Mouse (Mus musculus): ENCODE data around the gene Mtmr12. TPM values are rescaled to one million over a fixed set of nuclear protein-coding genes. Genes with fewer than 3 reads are reported as not detected.

The Mtmr12 gene
- polyA plus RNA-seq, 1 experiment = 32.0 TPM

- TF ChIP-seq CTCF (IDR thresholded peaks at IDR 0.05; ENCODE audit: low read depth, low read length) (no peak), EP300 (IDR thresholded peaks at IDR 0.05; ENCODE audit: insufficient read depth, low read depth, low read length) (no peak), POLR2A (IDR thresholded peaks at IDR 0.05; ENCODE audit: insufficient read depth, low read length) (no peak)
- H3K27me3 ChIP-seq (ENCODE audit: control insufficient read depth, insufficient read depth, low read length, poor library complexity, severe bottlenecking) = no peaks in the 10 kb centered on the region
- H3K36me3 ChIP-seq (ENCODE audit: control insufficient read depth, insufficient read depth, low read length, poor library complexity, severe bottlenecking) = peaks cover 13% of the 10 kb centered on the region; the same call in 1 of the 2 replicates
These were observed 33.5 kb downstream of the Mtmr12 start for GRCm38 (mm10) chr15:12238337-12238736.

GRCm38 (mm10) chr15:12240705-12241328 is 36.0 kb downstream of the Mtmr12 start:
- peaks cover 15% of the 10 kb centered on the region; the same call in 1 of the 2 replicates for H3K36me3 ChIP-seq (ENCODE audit: control insufficient read depth, insufficient read depth, low read length, poor library complexity, severe bottlenecking)
- no peaks in the 10 kb centered on the region for H3K9me3 ChIP-seq (replicated peaks; ENCODE audit: control insufficient read depth, insufficient read depth, low read length, poor library complexity, severe bottlenecking)
- no peak overlapping the region for H3K4me3 ChIP-seq (ENCODE audit: low read depth, low read length)
- H3K27ac ChIP-seq (ENCODE audit: insufficient read depth, low read length) = no peak overlapping the region
- no peaks in the 10 kb centered on the region for H3K4me1 ChIP-seq (ENCODE audit: control insufficient read depth, insufficient read depth, low read length)
- no peaks in the 10 kb centered on the region for H3K27me3 ChIP-seq (ENCODE audit: control insufficient read depth, insufficient read depth, low read length, poor library complexity, severe bottlenecking)
- TF ChIP-seq POLR2A (IDR thresholded peaks at IDR 0.05; ENCODE audit: insufficient read depth, low read length) = no peak
- TF ChIP-seq EP300 (IDR thresholded peaks at IDR 0.05; ENCODE audit: insufficient read depth, low read depth, low read length) = no peak
- TF ChIP-seq CTCF (IDR thresholded peaks at IDR 0.05; ENCODE audit: low read depth, low read length) = no peak
- no peak overlapping the region for H3K9ac ChIP-seq (ENCODE audit: low read depth, poor library complexity, severe bottlenecking)

More at GRCm38 (mm10) chr15:12238337-12238736, 33.5 kb downstream of the Mtmr12 start:
- H3K27ac ChIP-seq (ENCODE audit: insufficient read depth, low read length) = no peak overlapping the region
- no peaks in the 10 kb centered on the region for H3K4me1 ChIP-seq (ENCODE audit: control insufficient read depth, insufficient read depth, low read length)
- no peak overlapping the region for H3K9ac ChIP-seq (ENCODE audit: low read depth, poor library complexity, severe bottlenecking)
- H3K4me3 ChIP-seq (ENCODE audit: low read depth, low read length) = no peak overlapping the region
- H3K9me3 ChIP-seq (replicated peaks; ENCODE audit: control insufficient read depth, insufficient read depth, low read length, poor library complexity, severe bottlenecking) = no peaks in the 10 kb centered on the region

- no peak overlapping the region for H3K9ac ChIP-seq (ENCODE audit: low read depth, poor library complexity, severe bottlenecking)
- peaks cover 9% of the 10 kb centered on the region; the same call in 1 of the 2 replicates for H3K36me3 ChIP-seq (ENCODE audit: control insufficient read depth, insufficient read depth, low read length, poor library complexity, severe bottlenecking)
- no peak overlapping the region for H3K4me3 ChIP-seq (ENCODE audit: low read depth, low read length)
- no peaks in the 10 kb centered on the region for H3K4me1 ChIP-seq (ENCODE audit: control insufficient read depth, insufficient read depth, low read length)
- no peaks in the 10 kb centered on the region for H3K9me3 ChIP-seq (replicated peaks; ENCODE audit: control insufficient read depth, insufficient read depth, low read length, poor library complexity, severe bottlenecking)
- no peak for TF ChIP-seq POLR2A (IDR thresholded peaks at IDR 0.05; ENCODE audit: insufficient read depth, low read length)
- TF ChIP-seq CTCF (IDR thresholded peaks at IDR 0.05; ENCODE audit: low read depth, low read length) = no peak
- no peak for TF ChIP-seq EP300 (IDR thresholded peaks at IDR 0.05; ENCODE audit: insufficient read depth, low read depth, low read length)
- H3K27me3 ChIP-seq (ENCODE audit: control insufficient read depth, insufficient read depth, low read length, poor library complexity, severe bottlenecking) = no peaks in the 10 kb centered on the region
- no peak overlapping the region for H3K27ac ChIP-seq (ENCODE audit: insufficient read depth, low read length)
These were observed 39.0 kb downstream of the Mtmr12 start for GRCm38 (mm10) chr15:12243792-12244191.

GRCm38 (mm10) chr15:12245580-12246359 is 40.9 kb downstream of the Mtmr12 start:
- Histone ChIP-seq H3K27me3 (ENCODE audit: control insufficient read depth, insufficient read depth, low read length, poor library complexity, severe bottlenecking) (no peaks in the 10 kb centered on the region), H3K4me1 (ENCODE audit: control insufficient read depth, insufficient read depth, low read length) (no peaks in the 10 kb centered on the region), H3K9me3 (replicated peaks; ENCODE audit: control insufficient read depth, insufficient read depth, low read length, poor library complexity, severe bottlenecking) (no peaks in the 10 kb centered on the region), H3K4me3 (ENCODE audit: low read depth, low read length) (no peak overlapping the region), H3K27ac (ENCODE audit: insufficient read depth, low read length) (no peak overlapping the region), H3K36me3 (ENCODE audit: control insufficient read depth, insufficient read depth, low read length, poor library complexity, severe bottlenecking) (peaks cover 6% of the 10 kb centered on the region; the same call in 1 of the 2 replicates), H3K9ac (ENCODE audit: low read depth, poor library complexity, severe bottlenecking) (no peak overlapping the region)
- TF ChIP-seq POLR2A (IDR thresholded peaks at IDR 0.05; ENCODE audit: insufficient read depth, low read length) = no peak
- no peak for TF ChIP-seq EP300 (IDR thresholded peaks at IDR 0.05; ENCODE audit: insufficient read depth, low read depth, low read length)
- TF ChIP-seq CTCF (IDR thresholded peaks at IDR 0.05; ENCODE audit: low read depth, low read length) = no peak

- Histone ChIP-seq H3K36me3 (ENCODE audit: control insufficient read depth, insufficient read depth, low read length, poor library complexity, severe bottlenecking) (peaks cover 9% of the 10 kb centered on the region; the same call in 1 of the 2 replicates), H3K4me1 (ENCODE audit: control insufficient read depth, insufficient read depth, low read length) (no peaks in the 10 kb centered on the region), H3K9ac (ENCODE audit: low read depth, poor library complexity, severe bottlenecking) (no peak overlapping the region), H3K9me3 (replicated peaks; ENCODE audit: control insufficient read depth, insufficient read depth, low read length, poor library complexity, severe bottlenecking) (no peaks in the 10 kb centered on the region), H3K27me3 (ENCODE audit: control insufficient read depth, insufficient read depth, low read length, poor library complexity, severe bottlenecking) (no peaks in the 10 kb centered on the region), H3K27ac (ENCODE audit: insufficient read depth, low read length) (no peak overlapping the region), H3K4me3 (ENCODE audit: low read depth, low read length) (no peak overlapping the region)
- no peak for TF ChIP-seq CTCF (IDR thresholded peaks at IDR 0.05; ENCODE audit: low read depth, low read length)
- no peak for TF ChIP-seq EP300 (IDR thresholded peaks at IDR 0.05; ENCODE audit: insufficient read depth, low read depth, low read length)
- TF ChIP-seq POLR2A (IDR thresholded peaks at IDR 0.05; ENCODE audit: insufficient read depth, low read length) = no peak
These were observed 41.7 kb downstream of the Mtmr12 start for GRCm38 (mm10) chr15:12246360-12247158.
